Mouse (Mus musculus) megakaryocyte-erythroid progenitor cell, adult 5-6 weeks (primary cell): Measurements from ENCODE around the gene Tceal1. TPM values are rescaled to one million over a fixed set of nuclear protein-coding genes. Genes with fewer than 3 reads are reported as not detected.

Experiments
- ATAC-seq: replicated peaks from 2 replicates; pipeline ENCODE4 v1.8.0; 2016; ENCODE audit warnings: mild to moderate bottlenecking, inconsistent platforms; ENCODE audit not compliant: severe bottlenecking, poor library complexity, low FRiP score, low TSS enrichment
- total RNA-seq, 2 experiments: library from RNA; stranded (forward) in 1 of 2; stranded (reverse) in 1 of 2; fragments of 200-1000, 215-1000 nt in 1 of 2; fragments of >200 nt in 1 of 2; fragmentation: Nextera tagmentation in 1 of 2; gene quantifications; 2 replicates each; pipeline ENCODE4 v1.2.3; 2014 to 2017

The Tceal1 gene
- total RNA-seq, 2 experiments from 2014 or later: 2.9 to 3.7 TPM

GRCm38 (mm10) chrX:136743459-136743858, 35.7 kb downstream of the Tceal1 start, which contains the start of gene Morf4l2:
Gene Morf4l2 (minus strand): TSS chrX:136743690.
- ATAC-seq: no peak

GRCm38 (mm10) chrX:136744663-136745062, 36.9 kb downstream of the Tceal1 start:
- no peak for ATAC-seq

GRCm38 (mm10) chrX:136749329-136749728, 41.5 kb downstream of the Tceal1 start:
- no peak for ATAC-seq

- ATAC-seq: no peak
These were observed 47.7 kb downstream of the Tceal1 start for GRCm38 (mm10) chrX:136755464-136755863.

Other genes starting within 250 kb of the Tceal1 start
- gene Kir3dl1, start 190.0 kb upstream of the Tceal1 start, total RNA-seq (2014; fragmentation: Nextera tagmentation): not detected in 2 replicates
- gene Kir3dl1, start 190.0 kb upstream of the Tceal1 start, total RNA-seq (2017): not detected in 2 replicates
- not detected in 2 replicates for gene Kir3dl2, start 163.9 kb upstream of the Tceal1 start, total RNA-seq (2014; fragmentation: Nextera tagmentation)
- not detected in 2 replicates for gene Kir3dl2, start 163.9 kb upstream of the Tceal1 start, total RNA-seq (2017)
- gene Tceal3, start 117.1 kb upstream of the Tceal1 start, total RNA-seq (2014; fragmentation: Nextera tagmentation): 9.2 and 12.2 TPM in 2 replicates
- 11.4 and 24.9 TPM in 2 replicates for gene Tceal3, start 117.1 kb upstream of the Tceal1 start, total RNA-seq (2017)
- gene Morf4l2, start 35.7 kb downstream of the Tceal1 start, total RNA-seq (2014; fragmentation: Nextera tagmentation): 244 and 291 TPM in 2 replicates
- 999 and 1,143 TPM in 2 replicates for gene Morf4l2, start 35.7 kb downstream of the Tceal1 start, total RNA-seq (2017)
- not detected in 2 replicates for gene Glra4, start 72.2 kb downstream of the Tceal1 start, total RNA-seq (2014; fragmentation: Nextera tagmentation)
- not detected in 2 replicates for gene Glra4, start 72.2 kb downstream of the Tceal1 start, total RNA-seq (2017)
- 6.2 and 7.4 TPM in 2 replicates for gene Plp1, start 114.7 kb downstream of the Tceal1 start, total RNA-seq (2014; fragmentation: Nextera tagmentation)
- gene Plp1, start 114.7 kb downstream of the Tceal1 start, total RNA-seq (2017): 0.99 and 1.1 TPM in 2 replicates
- gene Rab9b, start 160.8 kb downstream of the Tceal1 start, total RNA-seq (2014; fragmentation: Nextera tagmentation): not detected in 2 replicates
- not detected in 2 replicates for gene Rab9b, start 160.8 kb downstream of the Tceal1 start, total RNA-seq (2017)
- not detected in 2 replicates for gene H2bfm, start 219.3 kb downstream of the Tceal1 start, total RNA-seq (2014; fragmentation: Nextera tagmentation)
- gene H2bfm, start 219.3 kb downstream of the Tceal1 start, total RNA-seq (2017): not detected in 2 replicates